Mouse (Mus musculus): ENCODE results near the gene Gak.
A peak's percentile ranks its signal among the peaks of the same experiment; 100 is the strongest.

GRCm38 (mm10) chr5:108677605-108678295 is 48.2 kb upstream of the Gak start:
- TF ChIP-seq CTCF (IDR thresholded peaks at IDR 0.05; ENCODE audit: extremely low read depth, insufficient read depth, low read length) (no peak), POLR2A (IDR thresholded peaks at IDR 0.05; ENCODE audit: extremely low read depth, insufficient read depth, low read length) (peak; percentile 9; the same call in 1 of the 2 replicates)
